Mouse (Mus musculus) mature B cell (primary cell): ENCODE measurements around the gene Lkaaear1.

Experiments used
- in situ Hi-C: fragments of 300-500 bp; cut with MboI; formaldehyde crosslinking; loops from 2 replicates; pipeline ENCODE4 v1.14.3; 2019

The Lkaaear1 gene

DNA sequence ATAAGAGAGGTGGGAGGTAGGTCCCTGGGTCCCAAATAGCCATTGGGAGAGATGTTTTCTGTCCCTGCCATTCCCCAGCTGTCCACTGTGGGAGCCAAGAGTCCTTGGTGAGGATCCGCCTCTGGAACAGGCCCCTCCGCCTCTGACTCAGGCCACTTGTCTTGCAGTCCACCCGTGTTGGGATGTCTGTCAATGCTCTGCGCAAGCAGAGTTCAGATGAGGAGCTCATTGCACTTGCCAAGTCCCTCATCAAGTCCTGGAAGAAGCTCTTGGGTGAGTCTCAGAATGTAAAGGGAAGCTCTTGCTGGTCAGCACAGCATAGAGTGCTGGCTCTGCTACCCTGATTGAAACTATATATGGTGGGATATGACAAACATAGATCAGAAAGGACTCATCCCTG, 14.9 kb downstream of the Lkaaear1 start:
- in situ Hi-C loops: no loop called here

GRCm38 (mm10) chr2:181681978-181682377, 16.3 kb downstream of the Lkaaear1 start:
- in situ Hi-C loops: no loop called here

DNA sequence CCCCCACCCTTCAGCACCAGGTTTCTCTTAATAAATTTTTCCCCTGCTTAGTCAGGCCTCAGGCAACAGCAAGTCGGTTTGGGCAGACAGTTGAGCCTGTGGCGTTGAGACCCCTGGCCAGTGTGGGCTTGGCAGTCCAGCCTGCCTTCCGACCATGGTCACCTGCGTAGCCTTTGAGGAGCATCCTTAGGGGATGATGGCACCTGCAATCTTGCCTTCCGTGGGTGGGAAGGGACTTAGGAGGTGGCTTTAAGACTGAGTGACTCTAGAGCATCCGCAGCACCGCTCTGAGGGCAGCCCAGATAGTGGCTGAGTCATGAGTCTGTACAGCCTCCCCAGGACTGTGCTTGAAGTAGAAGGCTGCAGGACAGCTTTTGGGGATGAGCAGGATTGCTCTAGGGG, 17.5 kb downstream of the Lkaaear1 start:
- in situ Hi-C loops: no loop called here

GRCm38 (mm10) chr2:181679951-181680715, 18.1 kb downstream of the Lkaaear1 start, which contains the start of gene Tcea2:
Gene Tcea2 (plus strand): TSS chr2:181680310.
- in situ Hi-C loops: no loop called here

DNA sequence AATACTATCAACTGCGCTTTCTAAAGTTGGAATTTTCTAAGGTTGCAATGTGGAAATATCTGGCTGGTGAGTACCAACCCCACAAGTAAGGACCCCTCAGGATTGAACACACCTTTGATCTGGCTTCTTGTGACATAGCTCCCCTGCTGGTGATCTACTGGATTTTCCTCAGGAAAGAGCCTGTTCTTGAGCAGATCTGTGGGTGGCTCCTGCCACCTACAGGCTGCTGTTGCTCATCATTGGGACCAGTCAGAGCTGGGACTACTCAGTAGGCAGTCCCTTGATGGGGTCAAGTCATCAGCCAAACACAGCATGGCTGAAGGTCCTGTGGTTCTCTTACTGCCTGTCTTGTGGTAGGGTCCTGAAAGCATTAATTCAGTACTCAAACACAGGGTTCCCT, 19.5 kb downstream of the Lkaaear1 start:
- in situ Hi-C loops: no loop called here

- in situ Hi-C loops: no loop called here
These were observed 20.5 kb downstream of the Lkaaear1 start for GRCm38 (mm10) chr2:181677755-181678098.

GRCm38 (mm10) chr2:181677096-181677754, 21.0 kb downstream of the Lkaaear1 start:
- in situ Hi-C loops: no loop called here

DNA sequence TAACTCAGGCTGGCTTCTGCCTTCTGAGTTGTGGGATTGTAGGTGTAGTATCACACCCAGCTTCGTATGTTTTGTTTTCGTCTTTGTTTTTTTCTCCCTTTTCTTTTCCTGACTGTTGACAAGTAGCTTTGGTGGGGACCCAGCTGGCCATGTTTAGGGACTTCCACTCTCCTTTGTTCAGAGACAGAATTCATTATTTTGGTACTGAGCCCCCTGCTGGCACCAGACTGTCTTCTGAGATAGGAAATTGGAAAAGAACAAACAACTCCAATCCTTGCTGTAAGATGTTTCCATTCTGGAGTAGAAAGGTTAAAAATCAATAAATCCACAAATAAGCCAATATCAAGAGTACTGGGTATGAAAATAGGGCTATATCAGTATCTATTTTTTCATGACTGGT, 21.8 kb downstream of the Lkaaear1 start:
- in situ Hi-C loops: no loop called here

DNA sequence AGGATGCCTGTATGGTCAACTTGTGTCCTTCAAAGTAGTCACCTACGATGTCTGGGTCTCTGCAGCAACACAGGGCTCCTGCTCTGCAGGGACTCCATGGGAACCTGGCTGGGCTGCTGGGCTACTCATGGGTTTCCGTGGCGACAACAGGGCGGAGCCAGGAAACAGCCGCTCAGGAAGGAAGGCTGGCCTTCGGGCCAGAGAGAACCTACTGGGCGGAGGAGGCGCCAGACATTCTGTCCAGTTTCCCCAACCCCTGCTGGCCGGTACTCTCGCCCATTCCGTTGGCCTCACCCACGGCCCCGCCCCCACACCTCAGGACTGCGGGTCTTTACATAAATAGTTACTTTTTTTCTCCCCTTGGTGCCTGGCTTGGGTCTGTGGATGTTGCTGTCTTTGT, 22.8 kb downstream of the Lkaaear1 start:
- in situ Hi-C loops: no loop called here

- in situ Hi-C loops: no loop called here
These were observed 23.3 kb downstream of the Lkaaear1 start for GRCm38 (mm10) chr2:181674934-181675333.

DNA sequence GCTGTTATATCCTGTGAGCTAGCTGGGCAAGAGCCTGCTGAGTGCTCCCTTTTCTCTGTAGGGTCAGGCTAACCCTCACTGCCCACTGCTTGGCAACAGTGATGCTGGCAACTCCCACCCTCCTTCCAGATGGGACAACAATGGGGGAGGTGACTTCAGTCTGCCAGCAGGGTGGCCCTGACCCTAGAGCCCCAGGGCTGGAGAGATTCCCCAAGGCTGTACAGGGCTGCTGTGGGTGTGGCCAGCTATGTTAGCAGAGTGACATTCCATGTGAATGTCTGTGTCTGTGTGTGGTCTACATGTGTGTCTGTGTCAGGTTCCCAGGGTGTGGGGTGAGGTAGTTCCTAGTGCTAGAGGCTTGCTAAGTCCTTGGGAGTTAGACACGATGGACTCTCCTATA, 24.7 kb downstream of the Lkaaear1 start:
- in situ Hi-C loops: no loop called here

- in situ Hi-C loops: no loop called here
These were observed 26.3 kb downstream of the Lkaaear1 start for GRCm38 (mm10) chr2:181671984-181672383.

DNA sequence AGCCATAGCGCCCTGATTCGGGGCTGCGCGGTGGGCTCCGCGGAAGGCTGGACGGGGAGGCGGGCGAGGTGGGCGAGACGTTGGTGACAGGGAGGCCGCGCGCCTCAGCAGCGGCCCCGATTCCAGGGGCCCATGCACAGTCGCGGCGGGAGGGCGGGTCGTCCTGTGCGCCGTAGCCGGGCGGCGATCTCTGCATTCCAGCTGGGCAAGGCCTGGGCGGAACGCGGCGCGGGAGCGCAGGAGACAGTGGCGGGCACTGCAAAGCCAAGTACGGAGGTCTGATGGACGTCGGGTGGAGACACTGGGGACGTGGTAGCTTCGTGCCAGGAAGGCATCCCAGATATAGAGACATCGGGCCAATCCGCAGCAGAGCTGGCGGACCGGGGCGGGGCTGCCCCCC, 26.9 kb downstream of the Lkaaear1 start, which contains the start of gene Sox18:
Gene Sox18 (minus strand): TSS at position 315 of the 400 bp plus-strand sequence.
- in situ Hi-C loops: no loop called here

DNA sequence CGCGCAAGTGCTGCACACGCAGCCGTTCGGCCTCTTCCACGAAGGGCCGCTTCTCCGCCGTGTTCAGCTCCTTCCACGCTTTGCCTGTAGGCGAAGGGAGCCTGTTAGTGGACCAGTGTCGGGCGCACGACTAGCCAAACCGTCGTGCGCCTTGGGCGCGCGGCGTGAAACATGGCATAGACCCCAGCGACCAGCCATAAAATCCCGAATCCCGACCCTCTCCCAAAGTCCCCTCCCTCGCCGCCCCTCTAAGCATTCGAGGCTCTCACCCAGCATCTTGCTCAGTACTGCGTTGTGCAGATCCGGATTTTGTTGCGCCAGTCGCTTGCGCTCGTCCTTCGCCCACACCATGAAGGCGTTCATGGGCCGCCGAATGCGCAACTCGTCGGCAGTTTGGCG, 27.3 kb downstream of the Lkaaear1 start:
- in situ Hi-C loops: no loop called here

GRCm38 (mm10) chr2:181670285-181670912, 27.8 kb downstream of the Lkaaear1 start:
- in situ Hi-C loops: no loop called here

DNA sequence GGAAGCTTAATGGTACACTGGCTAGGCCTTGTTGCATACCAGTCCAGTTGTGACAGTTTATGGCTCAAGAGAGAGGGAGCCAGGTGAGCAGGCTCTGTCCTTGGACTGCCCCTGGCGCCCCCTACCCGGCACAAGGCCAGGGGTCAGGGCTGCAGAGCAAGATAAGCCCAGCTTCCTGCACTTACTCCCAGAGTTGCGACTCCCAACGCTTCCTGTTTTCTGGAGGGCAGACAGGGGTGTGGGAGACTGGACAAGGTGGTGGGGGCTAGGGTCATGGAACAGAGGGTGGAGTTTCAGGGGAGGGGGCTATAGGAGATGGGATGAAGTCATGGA, 35.0 kb downstream of the Lkaaear1 start:
- in situ Hi-C loops: no loop called here

- in situ Hi-C loops: no loop called here
These were observed 35.5 kb downstream of the Lkaaear1 start for GRCm38 (mm10) chr2:181662620-181663297.

GRCm38 (mm10) chr2:181659609-181660055, 38.6 kb downstream of the Lkaaear1 start:
- in situ Hi-C loops: no loop called here

DNA sequence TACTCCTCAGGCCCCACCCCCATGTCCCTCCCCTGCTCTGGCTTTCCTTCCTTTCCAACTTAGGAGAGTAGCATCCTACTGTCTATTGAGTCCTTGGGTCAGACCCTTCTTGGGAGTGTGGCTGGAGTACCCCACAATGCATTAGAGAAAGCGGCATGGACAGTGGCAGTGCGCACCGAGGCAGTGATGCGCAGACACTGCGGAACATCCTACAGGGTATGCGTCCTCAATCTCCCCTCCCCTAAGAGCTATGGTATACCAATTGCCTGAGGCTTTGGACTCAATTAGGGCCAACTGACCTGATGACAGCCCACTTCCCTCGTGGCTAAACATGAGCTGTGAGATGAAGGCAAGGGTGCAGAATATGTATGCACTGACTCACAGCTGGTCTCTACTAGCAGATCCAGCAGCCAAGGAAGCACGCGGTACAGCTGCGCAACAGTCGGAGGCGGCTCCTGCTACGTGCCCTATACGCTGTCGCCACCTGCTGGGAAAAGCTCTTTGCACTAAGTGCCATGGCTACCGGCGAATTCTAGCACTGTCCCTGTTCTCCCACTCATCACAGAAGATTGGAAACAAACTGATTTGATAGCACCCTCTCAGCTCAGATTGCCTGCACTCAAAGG, 39.2 kb downstream of the Lkaaear1 start:
- in situ Hi-C loops: no loop called here

DNA sequence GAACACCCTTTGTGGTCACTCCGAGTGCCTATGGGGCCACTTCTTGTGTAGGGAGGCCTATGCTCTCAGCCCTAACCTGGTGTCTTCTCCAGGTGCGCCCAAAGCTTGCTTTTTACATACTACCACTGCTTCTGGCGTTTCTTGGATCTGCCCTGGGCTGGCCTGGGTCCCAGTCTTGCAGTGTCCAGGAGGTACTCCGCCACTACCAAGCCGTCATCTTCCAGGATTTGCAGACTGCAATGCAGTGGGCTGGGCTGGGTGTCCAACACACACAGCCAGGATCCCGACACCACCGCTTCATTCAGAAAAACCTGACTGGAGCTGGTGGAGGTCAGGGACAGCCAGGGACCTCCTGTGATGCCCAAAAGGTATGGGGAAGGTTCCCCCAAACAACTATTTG, 39.7 kb downstream of the Lkaaear1 start:
- in situ Hi-C loops: no loop called here

GRCm38 (mm10) chr2:181657441-181657840, 40.8 kb downstream of the Lkaaear1 start:
- in situ Hi-C loops: no loop called here

- in situ Hi-C loops: no loop called here
These were observed 41.5 kb downstream of the Lkaaear1 start, which contains the start of gene Gm29797 for GRCm38 (mm10) chr2:181656734-181657133. Gene Gm29797 (plus strand): TSS chr2:181657034.
